Mouse (Mus musculus): Measurements from ENCODE around the gene Tmem135.

Tmem135 gene

GRCm38 (mm10) chr7:89390660-89391059, 13.4 kb downstream of the Tmem135 start:
- DNase-seq (ENCODE audit: extremely low read depth, low read depth) = no peak

- no peak for DNase-seq (ENCODE audit: extremely low read depth, low read depth)
Observed at GRCm38 (mm10) chr7:89388981-89389380, 15.0 kb downstream of the Tmem135 start.

DNA sequence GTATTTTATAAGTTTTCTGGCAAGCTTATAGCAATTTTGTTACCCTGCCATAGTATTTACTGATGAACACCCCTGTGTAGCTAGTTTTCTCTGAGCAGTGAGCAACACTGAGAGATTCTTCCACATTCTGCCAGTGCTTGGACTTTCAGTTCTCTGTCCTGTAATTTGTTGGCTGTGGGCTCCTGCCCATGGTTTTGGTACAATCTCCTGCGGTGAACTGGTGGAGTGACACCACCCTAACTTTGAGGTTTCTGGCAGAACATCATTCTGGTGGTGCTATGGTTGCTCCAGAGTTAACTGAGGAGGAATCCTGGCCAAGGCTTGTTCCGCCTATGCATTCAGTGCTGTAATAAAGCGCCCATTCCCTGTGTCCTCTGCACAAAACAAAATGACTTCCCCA, 21.1 kb downstream of the Tmem135 start:
- DNase-seq (ENCODE audit: extremely low read depth, low read depth) = no peak

DNA sequence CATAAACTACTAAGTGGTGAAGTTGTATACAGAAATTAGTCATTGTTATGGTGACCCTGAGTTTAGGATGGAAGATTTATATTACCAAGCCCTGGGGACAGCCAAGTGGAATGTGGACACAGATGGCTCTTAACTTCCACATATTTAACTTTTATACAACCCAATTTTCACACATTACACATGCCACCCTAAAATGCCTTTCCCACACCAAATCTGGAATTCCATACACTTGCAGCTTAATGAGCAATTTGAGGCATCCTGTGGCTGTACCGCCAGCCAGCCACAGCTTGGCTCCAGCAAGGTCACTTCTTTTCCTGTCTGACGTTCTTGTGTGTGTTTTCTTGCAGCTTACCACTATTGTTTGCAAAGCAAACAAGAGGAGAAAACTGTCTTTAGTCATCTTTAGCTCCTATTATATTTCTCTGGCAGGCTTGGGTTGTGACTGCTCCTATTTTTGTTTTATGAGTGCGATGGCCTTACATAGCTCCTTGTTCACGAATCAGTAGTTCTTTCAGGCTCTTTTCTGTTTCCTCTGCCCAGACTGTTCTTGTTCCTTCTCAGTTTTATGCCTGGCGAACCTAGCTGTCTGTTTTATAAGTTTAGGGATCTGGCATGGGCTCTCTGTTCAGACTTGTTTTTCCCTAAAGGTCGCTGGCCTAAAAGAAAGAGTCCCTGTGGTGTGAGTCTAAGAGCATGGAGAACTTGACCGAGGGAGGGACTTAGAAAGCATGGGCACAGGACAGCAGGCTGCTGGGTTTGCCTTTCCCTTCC, 22.9 kb downstream of the Tmem135 start:
- no peak for DNase-seq (ENCODE audit: extremely low read depth, low read depth)

DNA sequence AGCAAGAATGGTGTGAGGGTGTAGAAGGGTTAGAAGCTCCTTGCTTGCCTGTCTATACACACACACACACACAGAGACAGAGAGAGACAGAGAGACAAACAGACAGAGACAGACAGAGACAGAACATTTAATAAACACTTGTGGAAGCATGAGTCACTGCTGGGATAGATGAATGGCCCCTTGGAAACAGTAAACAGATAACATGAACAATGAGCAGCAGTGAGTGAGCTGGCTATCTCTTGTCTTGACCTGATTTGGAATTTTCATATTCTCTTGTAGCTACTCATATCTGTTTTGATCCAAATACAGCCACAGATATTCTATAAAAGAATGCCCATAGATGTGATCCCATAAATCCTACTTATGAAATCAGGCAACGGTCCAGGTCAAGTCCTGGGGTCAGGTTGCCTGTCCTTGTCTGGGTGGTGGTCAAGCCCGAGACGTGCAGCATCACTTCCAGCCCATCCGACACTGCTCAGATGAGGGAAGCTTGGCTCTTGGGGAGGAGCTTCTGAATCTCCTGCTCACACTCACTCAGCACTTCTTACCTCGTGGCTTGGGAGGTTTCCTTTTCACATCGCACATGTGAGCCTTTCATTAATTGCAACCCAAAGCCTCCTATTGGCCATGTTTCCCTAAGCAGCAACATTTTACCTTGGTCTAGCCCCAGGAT, 32.3 kb downstream of the Tmem135 start:
- no peak for DNase-seq (ENCODE audit: extremely low read depth, low read depth)

DNA sequence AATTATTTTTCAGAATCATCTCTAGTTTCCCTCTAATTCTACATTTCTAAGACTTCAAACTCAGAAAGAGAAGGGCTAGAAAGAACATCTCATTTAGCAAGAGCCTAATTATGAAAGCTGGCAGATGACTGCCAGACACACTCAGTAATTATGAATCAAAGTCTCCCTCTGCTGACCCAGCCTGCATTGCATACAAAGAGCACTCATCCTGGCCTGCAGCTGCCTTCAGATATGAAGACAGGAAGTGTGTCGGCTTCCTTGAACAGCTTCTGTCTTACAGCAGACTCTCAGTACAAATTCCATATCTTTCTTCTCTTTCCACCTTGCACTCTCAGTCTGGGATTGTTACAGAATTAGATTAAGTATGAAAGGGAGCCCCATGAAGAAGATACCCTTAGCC, 33.1 kb downstream of the Tmem135 start:
- no peak for DNase-seq (ENCODE audit: extremely low read depth, low read depth)

DNA sequence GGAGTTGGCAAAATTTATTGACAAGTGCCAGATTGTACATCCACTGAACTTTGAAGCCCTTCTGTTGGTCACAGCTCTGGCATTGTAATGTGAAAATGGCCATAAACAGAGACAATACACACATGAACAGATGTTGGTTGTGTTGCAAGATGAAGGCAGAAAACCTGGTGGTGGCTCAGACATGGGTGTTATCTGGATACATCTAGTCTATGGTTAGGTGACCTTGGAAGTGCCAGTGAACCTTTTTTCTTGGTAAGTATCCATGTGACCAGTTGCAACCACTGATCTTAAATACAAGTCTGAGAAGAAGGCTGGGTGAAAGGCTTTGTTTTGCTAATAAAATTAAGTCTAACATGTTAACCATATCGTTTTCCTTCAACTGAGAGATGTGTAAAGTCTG, 33.9 kb downstream of the Tmem135 start:
- no peak for DNase-seq (ENCODE audit: extremely low read depth, low read depth)

DNA sequence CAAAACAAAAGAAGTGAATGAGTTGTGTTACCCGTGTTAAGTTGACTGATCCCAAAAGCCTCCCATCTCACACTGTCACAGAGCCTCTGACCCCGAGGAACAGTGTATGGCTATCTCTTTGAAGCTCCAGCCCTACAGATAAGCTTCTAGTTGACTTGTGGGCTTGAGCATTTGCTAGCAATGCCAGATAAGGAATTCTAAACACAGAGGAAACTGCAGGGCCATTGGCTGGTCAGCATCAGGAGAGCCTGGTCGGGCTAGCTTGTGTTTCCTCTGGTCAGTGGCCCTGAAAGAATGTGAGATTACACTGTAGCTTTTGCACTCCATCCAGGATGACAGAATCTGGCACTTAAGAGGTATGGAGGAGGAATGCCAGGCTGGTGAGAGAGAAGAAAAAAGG, 36.4 kb downstream of the Tmem135 start:
- DNase-seq (ENCODE audit: extremely low read depth, low read depth) = no peak

DNA sequence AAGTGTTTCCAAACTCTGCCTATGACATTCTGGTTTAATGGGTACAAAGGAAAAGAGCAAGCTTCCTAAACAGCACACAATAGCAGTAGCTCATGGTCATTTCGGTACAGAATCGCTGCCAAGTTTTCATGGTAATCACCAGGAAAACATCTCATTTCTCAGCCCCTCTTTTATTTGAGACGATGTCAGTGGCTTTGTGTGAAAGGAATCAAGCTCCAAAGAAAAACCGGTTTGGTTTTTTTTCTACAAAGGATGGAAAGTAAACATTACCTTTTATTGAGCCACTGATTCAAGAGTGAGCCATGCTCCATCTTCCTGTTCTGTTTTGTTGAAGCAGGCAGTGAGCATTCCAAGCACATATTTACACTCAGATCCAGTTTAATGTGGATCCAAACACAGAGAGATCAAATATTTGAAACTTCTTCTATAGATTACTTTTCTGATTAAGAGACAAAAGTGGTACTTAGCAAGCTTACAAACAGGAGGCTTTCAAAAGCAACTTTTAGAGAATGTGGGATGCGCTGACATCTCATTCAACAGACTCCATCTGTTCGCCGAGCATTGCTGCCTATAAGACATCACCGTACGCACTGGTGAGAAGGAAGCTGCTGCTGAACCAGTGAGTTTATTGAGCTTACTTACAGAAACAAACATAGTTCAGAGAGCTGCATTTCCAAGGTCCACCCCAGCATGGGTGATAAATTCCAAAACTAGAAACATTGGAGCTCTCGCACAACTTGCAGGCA, 38.7 kb downstream of the Tmem135 start:
- no peak for DNase-seq (ENCODE audit: extremely low read depth, low read depth)

DNA sequence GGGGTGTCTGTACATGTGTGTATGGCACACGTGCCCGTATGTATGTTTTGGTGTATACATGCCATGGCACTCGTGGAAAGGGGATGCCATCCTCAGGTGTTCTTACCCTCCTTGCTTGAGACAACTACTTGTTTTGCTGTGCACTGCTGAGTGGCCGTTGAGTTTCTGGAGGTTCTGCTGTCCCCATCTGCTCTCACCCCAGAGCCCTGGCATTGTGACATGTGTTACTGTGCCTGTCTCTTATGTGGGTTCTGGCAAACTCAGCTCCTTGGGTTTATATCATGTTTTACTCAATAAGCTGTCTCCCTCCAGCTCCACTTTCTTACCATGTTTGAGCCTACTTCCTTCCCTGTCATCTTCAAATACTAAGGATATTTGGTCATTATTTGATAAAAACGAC, 40.0 kb downstream of the Tmem135 start:
- DNase-seq (ENCODE audit: extremely low read depth, low read depth) = no peak

DNA sequence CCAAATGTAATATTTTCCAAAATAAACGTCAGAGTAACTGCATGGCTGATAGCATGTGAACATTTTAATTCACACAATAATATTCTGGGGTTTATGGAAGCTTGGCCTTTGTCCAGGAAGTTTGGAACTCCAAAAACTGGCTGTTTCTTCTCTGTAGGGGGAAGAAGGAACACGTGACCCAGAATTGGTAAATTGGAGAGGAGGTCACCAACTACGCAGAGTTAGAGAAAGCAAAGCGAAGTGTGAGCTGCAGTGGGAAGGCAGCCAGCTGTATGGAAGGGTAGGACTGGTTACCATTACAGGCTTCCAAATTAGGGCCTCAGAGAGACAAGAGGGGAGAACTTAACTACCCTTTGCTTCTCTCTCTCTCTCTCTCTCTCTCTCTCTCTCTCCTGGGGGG, 47.7 kb downstream of the Tmem135 start:
- DNase-seq (ENCODE audit: extremely low read depth, low read depth) = no peak

DNA sequence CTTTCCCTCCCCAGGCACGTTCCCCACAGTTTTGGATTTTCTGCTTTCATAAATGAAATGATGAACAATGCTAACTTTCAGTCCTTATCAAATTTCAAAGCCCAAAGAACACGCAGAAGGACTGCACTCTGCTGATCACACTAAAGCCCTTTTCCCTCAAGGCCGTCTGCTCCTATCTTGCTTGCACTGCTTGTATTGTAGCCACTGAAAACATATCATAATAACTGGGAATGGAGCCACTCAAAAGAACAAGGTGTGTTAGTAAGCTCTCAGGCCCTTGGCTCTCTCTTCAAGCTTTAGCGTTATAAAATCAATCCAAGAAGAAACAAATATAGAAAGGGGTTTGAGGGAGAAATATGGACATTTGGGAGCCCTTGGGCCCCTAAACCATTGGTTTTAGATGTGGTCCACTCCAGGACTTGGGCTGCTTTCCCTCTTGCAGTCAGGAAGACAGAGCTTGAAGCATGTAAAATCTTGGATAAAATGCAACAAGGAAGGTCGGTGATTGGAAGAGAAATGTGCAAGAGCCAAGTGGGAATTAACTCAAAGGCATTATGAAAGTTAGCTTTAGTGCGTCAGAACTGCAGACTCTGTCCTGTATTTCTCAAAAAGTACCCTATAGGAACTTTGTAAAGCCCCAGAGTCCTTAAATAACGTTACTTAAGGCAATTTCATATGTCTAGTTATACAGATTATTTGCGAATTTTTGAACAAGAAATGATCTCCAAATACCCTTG, 48.3 kb downstream of the Tmem135 start:
- DNase-seq (ENCODE audit: extremely low read depth, low read depth) = no peak

DNA sequence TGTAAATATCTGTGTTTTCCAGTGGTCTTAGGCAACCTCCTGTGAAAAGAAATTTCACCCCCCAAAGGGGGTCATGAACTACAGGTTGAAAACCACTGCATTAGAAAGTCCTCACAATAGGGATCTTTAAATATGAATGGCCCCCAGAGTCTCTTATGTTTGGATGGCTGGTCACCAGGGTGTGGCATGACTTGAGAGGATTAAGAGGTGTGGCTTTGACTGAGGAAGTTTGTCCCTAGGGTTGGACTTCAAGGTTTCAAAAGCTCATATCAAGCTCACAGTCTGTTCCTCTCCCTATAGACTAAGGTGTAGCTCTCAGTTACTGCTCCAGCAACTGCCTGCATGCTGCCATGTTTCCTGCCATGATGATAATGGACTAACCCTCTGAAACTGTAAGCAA, 62.0 kb downstream of the Tmem135 start:
- DNase-seq (ENCODE audit: extremely low read depth, low read depth) = no peak

GRCm38 (mm10) chr7:89339808-89340207, 64.2 kb downstream of the Tmem135 start:
- DNase-seq (ENCODE audit: extremely low read depth, low read depth) = no peak

DNA sequence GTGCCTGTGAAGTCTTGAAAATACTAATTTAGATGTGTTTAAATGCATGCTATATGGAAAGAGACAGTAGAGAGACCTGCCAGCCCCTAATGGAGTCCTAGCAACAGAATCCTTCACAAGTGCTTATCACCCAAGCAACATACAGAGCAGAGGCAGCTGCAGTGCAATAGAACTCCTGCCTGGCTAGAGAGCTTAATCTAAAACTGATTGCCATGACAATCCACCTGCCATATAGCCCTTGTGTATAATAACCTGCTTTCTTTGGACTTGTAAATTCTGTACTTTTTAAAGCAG, 64.9 kb downstream of the Tmem135 start:
- DNase-seq (ENCODE audit: extremely low read depth, low read depth) = peak; percentile 55

- DNase-seq (ENCODE audit: extremely low read depth, low read depth) = peak; percentile 50
Observed at GRCm38 (mm10) chr7:89338350-89339141, 65.5 kb downstream of the Tmem135 start.

DNA sequence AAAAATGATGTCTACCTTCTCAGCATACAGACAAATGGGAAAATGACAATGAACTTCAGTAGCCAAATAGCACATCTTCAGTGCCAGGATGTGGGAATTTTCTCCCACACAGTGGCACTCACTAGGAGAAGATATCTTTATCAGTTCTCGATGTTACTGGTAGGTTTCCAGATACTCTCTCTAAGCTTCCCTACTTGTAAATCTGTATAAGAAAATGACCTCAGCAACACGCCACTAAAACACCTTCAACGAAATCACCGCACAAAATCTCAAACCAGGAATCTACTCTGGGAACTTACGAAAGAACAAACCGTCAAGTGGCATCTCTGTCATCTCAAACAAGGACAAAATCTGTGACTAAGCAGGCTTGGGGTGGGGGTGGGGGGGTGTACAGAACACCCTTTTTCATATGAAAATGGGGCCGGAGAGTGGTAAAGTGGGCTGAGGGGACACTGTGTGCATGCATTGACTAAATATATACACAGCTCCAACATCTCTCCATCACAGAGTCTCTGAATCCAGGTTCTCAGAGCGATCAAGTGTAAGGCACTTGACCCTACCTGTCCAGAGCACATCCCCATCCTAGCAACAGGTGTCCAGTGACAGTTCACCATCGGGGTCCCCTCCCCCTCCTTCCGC, 66.2 kb downstream of the Tmem135 start:
- DNase-seq (ENCODE audit: extremely low read depth, low read depth) = no peak

DNA sequence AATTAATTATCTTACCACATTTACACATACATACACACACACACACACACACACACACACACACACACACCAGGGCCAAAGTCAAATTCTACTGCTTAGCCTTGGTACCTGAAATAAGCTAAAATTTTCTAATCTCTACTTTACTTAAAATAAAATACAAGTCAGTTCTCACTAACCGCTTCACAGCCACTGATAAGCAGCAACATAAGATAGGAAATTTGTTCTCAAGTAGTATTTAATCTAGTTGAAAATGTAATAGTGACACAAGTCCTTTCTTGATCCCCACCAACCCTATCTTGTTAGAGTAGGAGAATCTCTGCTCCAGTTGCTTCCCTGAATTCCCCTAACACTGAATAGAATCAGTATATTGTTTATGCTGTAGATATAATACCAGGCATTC, 67.6 kb downstream of the Tmem135 start:
- DNase-seq (ENCODE audit: extremely low read depth, low read depth) = no peak

GRCm38 (mm10) chr7:89335316-89335715, 68.7 kb downstream of the Tmem135 start:
- no peak for DNase-seq (ENCODE audit: extremely low read depth, low read depth)

- DNase-seq (ENCODE audit: extremely low read depth, low read depth) = no peak
Observed at GRCm38 (mm10) chr7:89329896-89330295, 74.1 kb downstream of the Tmem135 start.

DNA sequence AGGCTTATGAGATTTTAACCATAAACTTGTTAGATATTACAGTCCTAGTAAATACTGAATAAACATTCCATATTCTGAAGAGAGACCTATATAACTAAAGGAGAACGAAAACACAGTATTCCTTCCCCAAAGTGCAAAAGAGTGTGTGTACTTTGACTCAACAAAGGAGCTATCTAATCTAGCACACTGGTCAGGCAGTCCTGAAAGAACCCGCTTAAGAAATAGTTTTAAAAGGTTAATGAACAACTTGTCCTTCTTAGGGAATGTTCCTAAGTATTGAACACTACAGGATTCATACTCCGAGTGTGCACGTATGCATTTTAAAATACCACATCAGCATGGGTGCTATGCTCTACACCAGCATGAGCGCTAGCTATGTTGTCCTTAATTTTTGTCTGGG, 76.3 kb downstream of the Tmem135 start:
- DNase-seq (ENCODE audit: extremely low read depth, low read depth) = no peak
